Mouse (Mus musculus): ENCODE results near the gene Gad2.
A peak's percentile ranks its signal among the peaks of the same experiment; 100 is the strongest.
"Not testable (repeated sequence)": the region's sequence is repeated elsewhere in the genome, so short reads cannot be mapped to it uniquely, and the experiment has no call there.

The Gad2 gene

GRCm38 (mm10) chr2:22621828-22622731 is at the start of gene Gad2:
Gad2 (plus strand) TSS chr2:22622205.
- DNase-seq (ENCODE audit: low read depth, low spot score): peak; percentile 58

DNA sequence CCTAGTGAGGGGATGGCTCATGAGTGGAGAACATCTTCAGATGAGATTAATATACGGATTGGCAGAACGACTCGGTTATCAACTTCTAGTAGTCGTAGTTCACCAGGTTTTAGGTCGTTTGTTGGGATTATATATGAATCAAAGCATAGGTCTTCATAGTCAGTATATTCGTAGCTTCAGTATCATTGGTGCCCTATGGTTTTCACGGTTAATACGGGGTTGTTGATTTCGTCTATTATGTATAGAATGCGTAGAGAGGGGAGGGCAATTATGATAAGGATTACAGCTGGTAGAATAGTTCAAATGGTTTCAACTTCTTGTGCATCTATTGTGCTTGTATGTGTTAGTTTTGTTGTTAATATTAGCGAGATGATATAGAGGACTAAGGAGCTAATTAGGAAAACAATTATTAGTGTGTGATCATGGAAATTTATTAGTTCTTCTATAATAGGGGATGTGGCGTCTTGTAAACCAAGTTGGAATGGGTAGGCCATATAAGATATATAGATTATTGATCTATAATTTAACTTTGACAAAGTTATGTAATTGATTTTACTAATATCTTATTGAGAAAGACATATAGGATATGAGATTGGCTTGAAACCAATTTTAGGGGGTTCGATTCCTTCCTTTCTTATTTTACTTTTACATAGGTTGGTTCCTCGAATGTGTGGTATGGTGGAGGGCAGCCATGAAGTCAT is 34.4 kb upstream of the Gad2 start:
- not testable (repeated sequence) for DNase-seq (ENCODE audit: low read depth, low spot score)

GRCm38 (mm10) chr2:22588170-22588541 is 33.8 kb upstream of the Gad2 start:
- DNase-seq (ENCODE audit: low read depth, low spot score): not testable (repeated sequence)

- not testable (repeated sequence) for DNase-seq (ENCODE audit: low read depth, low spot score)
These were observed 33.2 kb upstream of the Gad2 start for GRCm38 (mm10) chr2:22588673-22589381.

DNA sequence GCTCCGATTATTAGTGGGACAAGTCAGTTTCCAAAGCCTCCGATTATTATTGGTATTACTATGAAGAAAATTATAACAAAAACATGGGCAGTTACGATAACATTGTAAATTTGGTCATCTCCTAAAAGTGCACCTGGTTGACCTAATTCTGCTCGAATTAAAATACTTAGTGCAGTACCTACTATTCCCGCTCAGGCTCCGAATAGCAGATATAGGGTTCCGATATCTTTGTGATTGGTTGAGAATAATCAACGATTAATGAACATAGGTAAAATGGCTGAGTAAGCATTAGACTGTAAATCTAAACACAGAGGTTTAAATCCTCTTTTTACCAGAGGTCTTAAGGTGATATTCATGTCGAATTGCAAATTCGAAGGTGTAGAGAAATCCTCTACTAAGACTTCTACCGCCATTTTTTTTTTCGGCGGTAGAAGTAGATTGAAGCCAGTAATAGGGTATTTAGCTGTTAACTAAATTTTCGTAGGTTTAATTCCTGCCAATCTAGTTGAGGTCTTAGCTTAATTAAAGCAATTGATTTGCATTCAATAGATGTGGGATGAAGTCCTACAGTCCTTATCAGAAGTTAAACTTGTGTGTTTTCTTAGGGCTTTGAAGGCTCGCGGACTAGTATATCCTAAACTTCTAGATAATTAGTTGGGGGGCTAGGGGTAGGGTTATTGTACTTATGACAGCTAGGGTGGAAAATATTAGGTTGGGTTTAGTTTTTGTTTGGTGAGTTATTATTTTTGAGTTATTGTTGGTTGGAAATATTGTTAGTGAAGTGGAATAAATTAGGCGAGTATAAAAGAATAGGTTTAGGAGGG is 32.4 kb upstream of the Gad2 start:
- not testable (repeated sequence) for DNase-seq (ENCODE audit: low read depth, low spot score)

- DNase-seq (ENCODE audit: low read depth, low spot score): no peak
These were observed 31.9 kb upstream of the Gad2 start for GRCm38 (mm10) chr2:22590206-22590490.

DNA sequence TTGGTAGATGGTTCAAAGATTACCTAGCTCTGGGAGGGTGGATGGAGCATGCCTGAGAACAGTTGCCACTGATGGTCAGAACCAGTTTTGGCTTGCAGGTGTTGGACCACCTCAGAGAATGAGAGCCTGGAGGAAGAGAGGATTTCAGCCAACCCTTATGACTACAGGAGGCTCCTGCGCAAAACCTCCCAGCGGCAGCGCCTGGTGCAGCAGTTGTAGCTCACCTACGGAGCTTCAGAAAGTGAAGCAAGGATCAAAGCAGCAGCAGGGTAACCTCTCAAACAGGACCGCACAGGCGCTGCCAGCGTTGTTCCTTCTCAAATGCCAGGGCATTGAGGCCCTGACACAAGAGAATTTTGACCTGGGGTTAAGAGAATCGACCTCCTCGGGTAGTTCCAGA is 4.1 kb upstream of the Gad2 start:
- DNase-seq (ENCODE audit: low read depth, low spot score): no peak

DNA sequence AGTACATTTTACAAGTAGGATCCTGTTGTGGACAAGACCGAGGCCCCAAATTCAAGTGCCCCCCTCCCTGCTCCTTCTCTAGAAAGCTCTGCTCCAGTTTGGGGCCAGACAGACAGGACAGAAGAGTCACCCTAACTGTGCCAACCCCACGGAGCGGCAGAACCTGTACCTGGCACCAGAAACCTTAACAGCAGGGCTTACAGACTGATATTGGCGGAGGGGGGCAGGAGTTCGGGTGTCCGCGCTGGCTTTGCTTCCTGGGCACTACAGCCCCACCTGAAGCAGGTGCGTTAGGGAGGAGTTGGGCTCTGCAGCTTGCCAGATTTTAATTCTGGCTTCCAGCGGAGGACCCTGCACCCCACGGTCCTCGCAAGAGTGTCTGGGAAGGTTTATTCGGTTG is 2.6 kb upstream of the Gad2 start:
- no peak for DNase-seq (ENCODE audit: low read depth, low spot score)

DNA sequence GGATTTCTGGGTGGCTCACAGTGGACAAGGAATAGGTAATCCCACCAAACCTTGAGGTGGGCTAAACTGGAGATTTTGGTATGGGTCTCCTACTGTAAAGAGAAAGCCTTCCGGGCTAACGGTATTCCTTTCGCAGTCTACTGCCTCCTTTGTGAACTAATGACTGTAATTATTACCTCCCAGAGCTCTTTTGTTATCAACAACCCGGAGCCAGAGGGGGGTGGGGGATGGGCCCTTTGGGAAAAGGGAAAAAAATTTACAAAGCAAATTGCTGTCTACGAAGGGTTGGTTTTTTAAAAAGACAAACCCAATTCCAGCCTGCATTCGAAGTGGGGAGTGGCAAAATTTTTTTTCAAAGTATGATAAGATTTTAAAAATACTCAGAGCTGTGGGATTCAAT is 2.0 kb upstream of the Gad2 start:
- DNase-seq (ENCODE audit: low read depth, low spot score): no peak

DNA sequence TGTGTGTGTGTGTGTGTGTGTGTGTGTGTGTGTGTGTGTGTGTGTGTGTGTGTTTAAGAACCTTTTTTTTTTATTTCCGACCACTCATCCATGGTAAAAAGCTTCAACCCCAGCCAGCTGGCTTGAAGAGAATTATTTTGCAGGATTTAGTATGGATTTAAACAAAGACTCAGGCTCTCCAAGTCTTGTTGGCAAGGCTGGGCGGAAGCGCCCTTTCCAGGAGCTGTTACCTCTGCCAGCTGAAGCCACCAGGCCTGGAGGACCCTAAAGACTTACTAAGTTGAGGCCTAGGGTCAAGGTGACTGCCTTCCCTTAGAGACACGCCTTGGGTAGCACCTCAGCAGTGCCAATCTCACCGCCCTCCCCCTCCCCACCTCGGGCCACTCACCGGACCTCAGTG is 1.5 kb upstream of the Gad2 start:
- DNase-seq (ENCODE audit: low read depth, low spot score): no peak

GRCm38 (mm10) chr2:22620978-22621827 is 802 bp upstream of the Gad2 start:
- no peak for DNase-seq (ENCODE audit: low read depth, low spot score)

GRCm38 (mm10) chr2:22623111-22624070 is 1.4 kb downstream of the Gad2 start:
- DNase-seq (ENCODE audit: low read depth, low spot score): no peak

DNA sequence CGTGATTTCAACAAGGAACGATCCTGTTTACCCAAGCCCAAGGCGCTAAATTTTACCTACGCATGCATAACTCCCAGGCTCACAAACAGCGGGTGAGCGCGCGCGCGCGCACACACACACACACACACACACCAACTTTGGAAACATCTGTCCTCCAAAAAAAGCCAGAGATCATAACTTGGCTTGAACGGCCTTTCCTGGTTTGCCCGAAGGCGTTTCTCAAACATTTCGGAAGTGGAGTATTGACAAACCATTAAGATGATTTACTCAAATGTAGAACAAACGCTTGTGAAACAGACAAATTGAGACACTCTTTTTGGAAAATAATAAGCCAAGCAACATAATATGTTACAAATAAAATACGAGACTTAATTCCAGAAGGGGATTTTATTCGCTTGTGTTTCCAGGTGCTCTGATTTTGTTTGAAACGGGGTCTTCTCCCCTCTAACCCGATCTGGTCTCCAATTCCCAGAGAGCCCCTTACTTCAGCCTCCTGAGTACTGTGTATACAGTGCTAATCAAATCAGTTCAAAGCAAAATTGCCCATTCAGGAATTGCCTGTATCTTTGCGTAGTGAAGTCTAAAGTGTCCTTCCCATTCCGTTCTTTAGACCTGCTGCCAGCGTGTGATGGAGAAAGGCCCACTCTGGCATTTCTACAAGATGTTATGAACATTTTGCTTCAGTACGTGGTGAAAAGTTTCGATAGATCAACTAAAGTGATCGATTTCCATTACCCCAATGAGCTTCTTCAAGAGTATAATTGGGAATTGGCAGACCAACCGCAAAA is 2.4 kb downstream of the Gad2 start:
- DNase-seq (ENCODE audit: low read depth, low spot score): no peak

DNA sequence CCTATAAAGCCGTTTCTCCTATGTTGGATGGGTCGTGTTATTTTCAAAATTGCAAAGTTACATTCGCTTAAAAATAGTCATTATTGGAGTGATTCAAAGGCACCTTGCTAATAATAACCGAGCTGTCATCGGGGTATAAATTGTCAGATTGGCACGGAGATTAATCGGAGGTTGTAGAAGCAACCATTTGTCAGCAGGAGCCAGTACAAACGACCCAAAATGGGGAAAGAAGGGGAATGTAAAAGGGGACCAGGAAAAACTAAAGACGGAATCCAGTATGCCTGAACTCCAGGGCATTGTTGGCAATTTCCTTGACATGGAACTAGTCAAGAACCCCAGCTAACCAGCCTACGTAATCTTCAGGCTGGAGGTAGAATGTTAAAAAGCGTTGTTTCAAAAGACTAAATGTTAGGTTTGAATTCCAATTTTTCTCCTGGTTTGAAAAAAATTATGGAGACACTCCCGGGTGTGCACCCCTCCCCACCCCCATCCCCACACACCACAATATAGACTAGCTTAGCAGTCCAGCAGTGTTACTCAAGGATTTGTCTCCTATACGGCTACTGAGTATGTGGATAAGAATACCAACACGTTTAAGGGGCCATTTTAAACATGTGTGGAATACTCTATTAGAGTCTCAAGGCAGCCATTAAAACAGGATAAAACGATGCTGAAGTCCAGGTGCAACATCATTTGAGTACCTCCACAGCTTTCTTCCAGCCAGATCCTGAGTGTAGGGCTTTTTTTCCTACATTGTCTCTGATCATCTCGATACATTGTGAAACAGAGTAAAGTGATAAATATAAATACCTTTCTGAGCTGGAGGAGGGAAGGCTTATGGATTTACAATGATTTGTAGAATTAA is 3.3 kb downstream of the Gad2 start:
- DNase-seq (ENCODE audit: low read depth, low spot score): no peak

GRCm38 (mm10) chr2:22627147-22627666 is 5.2 kb downstream of the Gad2 start:
- DNase-seq (ENCODE audit: low read depth, low spot score): no peak

GRCm38 (mm10) chr2:22627819-22628432 is 5.9 kb downstream of the Gad2 start:
- DNase-seq (ENCODE audit: low read depth, low spot score): no peak

DNA sequence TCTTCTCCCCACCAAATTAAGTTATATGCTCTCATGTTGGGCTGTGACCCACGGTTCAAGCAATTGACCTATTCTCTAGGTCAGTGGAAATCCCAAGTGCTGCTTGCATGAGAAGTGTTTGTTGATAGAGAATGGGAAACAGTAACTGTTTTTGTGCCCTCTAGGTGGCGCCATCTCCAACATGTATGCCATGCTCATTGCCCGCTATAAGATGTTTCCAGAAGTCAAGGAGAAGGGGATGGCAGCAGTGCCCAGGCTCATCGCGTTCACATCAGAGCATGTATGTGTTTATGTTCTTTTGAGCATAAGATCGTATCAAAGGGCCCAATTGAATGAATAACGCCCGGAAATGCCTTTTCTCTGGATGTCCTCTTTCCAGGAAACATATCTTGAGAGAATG is 12.8 kb downstream of the Gad2 start:
- DNase-seq (ENCODE audit: low read depth, low spot score): no peak

Measured in forelimb bud, embryonic 11.5 days (tissue).